Mouse (Mus musculus): ENCODE results near the gene Pglyrp4. TPM values are rescaled to one million over a fixed set of nuclear protein-coding genes. Genes with fewer than 3 reads are reported as not detected.

Pglyrp4 gene
- 0.08 TPM in 1 of 2 replicates, not detected in the other for polyA plus RNA-seq (2012; rRNA removed; ENCODE audit: low replicate concordance)

GRCm38 (mm10) chr3:90726606-90727005 is at the start of gene Pglyrp4:
Gene Pglyrp4 (plus strand): TSS chr3:90726906.

GRCm38 (mm10) chr3:90695613-90696012 is 31.1 kb upstream of the Pglyrp4 start, which contains the start of gene S100a9:
Gene S100a9 (minus strand): TSS chr3:90695721.

GRCm38 (mm10) chr3:90777776-90778175 is 51.1 kb downstream of the Pglyrp4 start, which contains the start of gene Gm5849:
Gene Gm5849 (minus strand): TSS chr3:90777876.

Other genes with a start within 250 kb of the Pglyrp4 start
- 45.0 and 49.4 TPM in 2 replicates for gene Snapin, start 235.9 kb upstream of the Pglyrp4 start, polyA plus RNA-seq (2012; rRNA removed; ENCODE audit: low replicate concordance)
- gene Chtop, start 217.4 kb upstream of the Pglyrp4 start, polyA plus RNA-seq (2012; rRNA removed; ENCODE audit: low replicate concordance), result 31.3 and 57.5 TPM in 2 replicates
- gene S100a1, start 212.5 kb upstream of the Pglyrp4 start, polyA plus RNA-seq (2012; rRNA removed; ENCODE audit: low replicate concordance), result 163 and 272 TPM in 2 replicates
- 81.9 and 200 TPM in 2 replicates for gene S100a13, start 212.5 kb upstream of the Pglyrp4 start, polyA plus RNA-seq (2012; rRNA removed; ENCODE audit: low replicate concordance)
- 0.44 and 0.63 TPM in 2 replicates for gene S100a14, start 200.1 kb upstream of the Pglyrp4 start, polyA plus RNA-seq (2012; rRNA removed; ENCODE audit: low replicate concordance)
- 177 and 190 TPM in 2 replicates for gene S100a16, start 189.7 kb upstream of the Pglyrp4 start, polyA plus RNA-seq (2012; rRNA removed; ENCODE audit: low replicate concordance)
- 0.91 and 1.5 TPM in 2 replicates for gene S100a3, start 166.3 kb upstream of the Pglyrp4 start, polyA plus RNA-seq (2012; rRNA removed; ENCODE audit: low replicate concordance)
- not detected in 2 replicates for gene S100a2, start 136.7 kb upstream of the Pglyrp4 start, polyA plus RNA-seq (2012; rRNA removed; ENCODE audit: low replicate concordance)
- gene Gm42674, start 125.0 kb upstream of the Pglyrp4 start, polyA plus RNA-seq (2012; rRNA removed; ENCODE audit: low replicate concordance), result not detected in 2 replicates
- gene S100a4, start 123.1 kb upstream of the Pglyrp4 start, polyA plus RNA-seq (2012; rRNA removed; ENCODE audit: low replicate concordance), result 33.3 and 67.9 TPM in 2 replicates
- not detected in 2 replicates for gene S100a5, start 118.4 kb upstream of the Pglyrp4 start, polyA plus RNA-seq (2012; rRNA removed; ENCODE audit: low replicate concordance)
- 547 and 573 TPM in 2 replicates for gene S100a6, start 114.0 kb upstream of the Pglyrp4 start, polyA plus RNA-seq (2012; rRNA removed; ENCODE audit: low replicate concordance)
- gene S100a7a, start 72.9 kb upstream of the Pglyrp4 start, polyA plus RNA-seq (2012; rRNA removed; ENCODE audit: low replicate concordance), result 0.90 and 2.8 TPM in 2 replicates
- gene S100a8, start 57.9 kb upstream of the Pglyrp4 start, polyA plus RNA-seq (2012; rRNA removed; ENCODE audit: low replicate concordance), result 4.7 and 4.8 TPM in 2 replicates
- gene S100a9, start 31.2 kb upstream of the Pglyrp4 start, polyA plus RNA-seq (2012; rRNA removed; ENCODE audit: low replicate concordance), result 0.63 and 3.0 TPM in 2 replicates
- gene Gm5849, start 51.0 kb downstream of the Pglyrp4 start, polyA plus RNA-seq (2012; rRNA removed; ENCODE audit: low replicate concordance), result not detected in 2 replicates

Data from subcutaneous adipose tissue, adult 2 months (tissue).